Mouse (Mus musculus) heart, embryonic 12.5 days (tissue): ENCODE measurements around the gene Gm4792. TPM values are rescaled to one million over a fixed set of nuclear protein-coding genes. Genes with fewer than 3 reads are reported as not detected.

ENCODE experiments used
- ATAC-seq: fragments of 200-750 bp; cut with Nextera tagmentation; 2 replicates; pipeline ENCODE4 v1.8.0; 2017; ENCODE audit warnings: moderate TSS enrichment, moderate library complexity; ENCODE audit not compliant: insufficient number of reproducible peaks, low FRiP score
- H3K27ac ChIP-seq: fragments of 300-500 bp; sonication (generic); 2 replicates; pipeline ENCODE4 v1.5.1; 2016; ENCODE audit warnings: mild to moderate bottlenecking, moderate library complexity; ENCODE audit not compliant: poor library complexity, severe bottlenecking
- H3K27me3 ChIP-seq: fragments of 300-500 bp; sonication (generic); replicated peaks from 2 replicates; pipeline ENCODE4 v1.6.1; 2016; ENCODE audit warnings: mild to moderate bottlenecking, moderate library complexity
- H3K36me3 ChIP-seq: fragments of 300-500 bp; sonication (generic); 2 replicates; pipeline ENCODE4 v1.6.1; 2016; ENCODE audit warnings: mild to moderate bottlenecking, moderate library complexity
- H3K4me1 ChIP-seq: fragments of 300-500 bp; sonication (generic); replicated peaks from 2 replicates; pipeline ENCODE4 v1.6.1; 2016; ENCODE audit warnings: mild to moderate bottlenecking
- H3K4me2 ChIP-seq: fragments of 300-500 bp; sonication (generic); 2 replicates; pipeline ENCODE4 v1.6.1; 2016; ENCODE audit warnings: mild to moderate bottlenecking, moderate library complexity
- H3K4me3 ChIP-seq: fragments of 300-500 bp; sonication (generic); 2 replicates; pipeline ENCODE4 v1.5.1; 2016; ENCODE audit warnings: mild to moderate bottlenecking
- H3K9ac ChIP-seq: fragments of 300-500 bp; sonication (generic); 2 replicates; pipeline ENCODE4 v1.6.1; 2016; ENCODE audit warnings: mild to moderate bottlenecking, moderate library complexity
- H3K9me3 ChIP-seq: fragments of 300-500 bp; sonication (generic); replicated peaks from 2 replicates; pipeline ENCODE4 v1.6.1; 2016; ENCODE audit warnings: mild to moderate bottlenecking, moderate library complexity
- WGBS: fragments of 180-500 bp; shearing (Covaris S2); methylation state at CpG from one replicate; pipeline ENCODE4 v1.1.7; 2016; 5-methylcytosine and 5-hydroxymethylcytosine counted together
- polyA plus RNA-seq: library from polyadenylated mRNA; unstranded; fragments of >200 nt; fragmentation: Nextera tagmentation; extraction: Ambion mirVana; gene quantifications from 2 replicates; pipeline ENCODE4 v1.2.1, GENCODE M21; 2016

Gene Gm4792
- polyA plus RNA-seq, 1 experiment from 2014 or later = not detected

- 71% methylated on average over 1 of the region's 1 CpGs for WGBS
- ATAC-seq = no peak
Measured at GRCm38 (mm10) chr10:94260544-94260943, 38.0 kb downstream of the Gm4792 start.

GRCm38 (mm10) chr10:94256518-94256917 is 42.0 kb downstream of the Gm4792 start:
- H3K4me3 ChIP-seq = no peak overlapping the region
- no peak overlapping the region for H3K27ac ChIP-seq
- no peak overlapping the region for H3K4me2 ChIP-seq
- H3K9me3 ChIP-seq = 0 out of 2 replicates have a peak, but pooled peaks cover 7% of the 10 kb centered on the region
- no peak for ATAC-seq
- WGBS = 83% methylated on average over 4 of the region's 4 CpGs
- H3K27me3 ChIP-seq = no peaks in the 10 kb centered on the region
- no peak overlapping the region for H3K9ac ChIP-seq
- H3K36me3 ChIP-seq = no peaks in the 10 kb centered on the region
- H3K4me1 ChIP-seq = peaks cover 6% of the 10 kb centered on the region; the same call in 1 of the 2 replicates

More at GRCm38 (mm10) chr10:94260544-94260943, 38.0 kb downstream of the Gm4792 start:
- H3K4me1 ChIP-seq = no peaks in the 10 kb centered on the region
- no peak overlapping the region for H3K9ac ChIP-seq
- H3K36me3 ChIP-seq = no peaks in the 10 kb centered on the region
- no peak overlapping the region for H3K4me2 ChIP-seq
- no peak overlapping the region for H3K27ac ChIP-seq
- no peaks in the 10 kb centered on the region for H3K9me3 ChIP-seq
- H3K4me3 ChIP-seq = no peak overlapping the region
- no peaks in the 10 kb centered on the region for H3K27me3 ChIP-seq

- no peak overlapping the region for H3K27ac ChIP-seq
- 70% methylated on average over 6 of the region's 6 CpGs for WGBS
- H3K9ac ChIP-seq = no peak overlapping the region
- H3K4me1 ChIP-seq = peaks cover 8% of the 10 kb centered on the region
- no peak overlapping the region for H3K4me3 ChIP-seq
- no peaks in the 10 kb centered on the region for H3K36me3 ChIP-seq
- 0 out of 2 replicates have a peak, but pooled peaks cover 7% of the 10 kb centered on the region for H3K9me3 ChIP-seq
- H3K27me3 ChIP-seq = no peaks in the 10 kb centered on the region
- ATAC-seq = no peak
- H3K4me2 ChIP-seq = no peak overlapping the region
Measured at GRCm38 (mm10) chr10:94255744-94256143, 42.8 kb downstream of the Gm4792 start.

GRCm38 (mm10) chr10:94254766-94255165 is 43.7 kb downstream of the Gm4792 start:
- 0 out of 2 replicates have a peak, but pooled peaks cover 7% of the 10 kb centered on the region for H3K9me3 ChIP-seq
- H3K9ac ChIP-seq = no peak overlapping the region
- H3K36me3 ChIP-seq = no peaks in the 10 kb centered on the region
- H3K4me3 ChIP-seq = no peak overlapping the region
- WGBS = 80% methylated on average over 3 of the region's 3 CpGs
- ATAC-seq = no peak
- H3K27me3 ChIP-seq = no peaks in the 10 kb centered on the region
- H3K27ac ChIP-seq = no peak overlapping the region
- no peak overlapping the region for H3K4me2 ChIP-seq
- H3K4me1 ChIP-seq = peaks cover 14% of the 10 kb centered on the region

- WGBS = 41% methylated on average over 17 of the region's 17 CpGs
- no peaks in the 10 kb centered on the region for H3K27me3 ChIP-seq
- H3K9me3 ChIP-seq = 0 out of 2 replicates have a peak, but pooled peaks cover 7% of the 10 kb centered on the region
- H3K9ac ChIP-seq = no peak overlapping the region
- H3K27ac ChIP-seq = no peak overlapping the region
- H3K4me3 ChIP-seq = no peak overlapping the region
- peaks cover 23% of the 10 kb centered on the region for H3K4me1 ChIP-seq
- H3K36me3 ChIP-seq = no peaks in the 10 kb centered on the region
- no peak overlapping the region for H3K4me2 ChIP-seq
- ATAC-seq = no peak
Measured at GRCm38 (mm10) chr10:94253260-94253807, 45.2 kb downstream of the Gm4792 start.

- ATAC-seq = peak; percentile 87
- Histone ChIP-seq H3K36me3 (no peaks in the 10 kb centered on the region), H3K9ac (no peak overlapping the region), H3K27ac (peak overlapping the region; percentile 69), H3K4me2 (peak overlapping the region; percentile 42), H3K27me3 (no peaks in the 10 kb centered on the region), H3K4me3 (no peak overlapping the region), H3K4me1 (peaks cover 23% of the 10 kb centered on the region), H3K9me3 (peaks cover 15% of the 10 kb centered on the region; the same call in 1 of the 2 replicates)
- 25% methylated on average over 22 of the region's 22 CpGs for WGBS
Measured at GRCm38 (mm10) chr10:94249575-94250456, 48.7 kb downstream of the Gm4792 start.

- peaks cover 15% of the 10 kb centered on the region; the same call in 1 of the 2 replicates for H3K9me3 ChIP-seq
- H3K4me3 ChIP-seq = no peak overlapping the region
- H3K4me2 ChIP-seq = no peak overlapping the region
- 83% methylated on average over 7 of the region's 7 CpGs for WGBS
- no peak overlapping the region for H3K27ac ChIP-seq
- H3K4me1 ChIP-seq = peaks cover 17% of the 10 kb centered on the region
- no peaks in the 10 kb centered on the region for H3K36me3 ChIP-seq
- no peaks in the 10 kb centered on the region for H3K27me3 ChIP-seq
- H3K9ac ChIP-seq = no peak overlapping the region
- no peak for ATAC-seq
Measured at GRCm38 (mm10) chr10:94247748-94248349, 50.7 kb downstream of the Gm4792 start.

Other genes with a start within 250 kb of the Gm4792 start
- gene Nr2c1, start 150.7 kb downstream of the Gm4792 start, polyA plus RNA-seq = 7.1 and 8.7 TPM in 2 replicates
- gene Ndufa12, start 100.0 kb downstream of the Gm4792 start, polyA plus RNA-seq = 634 and 641 TPM in 2 replicates
- gene Tmcc3, start 13.2 kb upstream of the Gm4792 start, polyA plus RNA-seq = 10.2 and 11.1 TPM in 2 replicates